Mouse (Mus musculus) right cerebral cortex, postnatal 36 days (tissue): ENCODE data around the gene Wfdc12.
A peak's percentile ranks its signal among the peaks of the same experiment; 100 is the strongest.

Experiments used
- DNase-seq, 2 experiments: peaks; one replicate each; pipeline ENCODE4 v3.0.0; 2022; ENCODE audit warnings: low spot score in 2 of 2, mixed read lengths in 1 of 2

The Wfdc12 gene

GRCm38 (mm10) chr2:164177831-164178230 lies 12.6 kb downstream of the Wfdc12 start:
- no peak for DNase-seq

DNA sequence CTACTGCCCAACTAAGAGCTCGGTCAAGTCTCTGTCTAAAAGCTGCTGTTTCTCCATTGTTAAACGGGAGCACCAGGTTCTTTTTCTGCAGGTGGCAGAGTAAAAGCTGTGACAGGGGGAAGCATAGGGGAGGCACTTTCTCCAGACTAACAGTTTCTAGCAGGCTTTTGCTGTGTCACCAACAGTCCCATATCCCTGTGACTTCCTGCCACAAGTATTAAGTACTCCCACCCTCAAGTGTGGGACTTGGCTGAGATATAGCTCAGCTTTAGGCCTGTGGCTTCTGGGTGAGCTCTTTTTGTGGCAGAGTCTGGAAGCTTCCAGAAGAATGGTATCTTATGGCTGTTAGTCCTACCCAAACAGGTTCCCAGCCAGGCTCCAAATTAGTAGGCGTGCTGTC lies 14.6 kb downstream of the Wfdc12 start:
- no peak for DNase-seq

GRCm38 (mm10) chr2:164174649-164175395 lies 15.6 kb downstream of the Wfdc12 start:
- DNase-seq = peak; percentile 78 to 90

DNA sequence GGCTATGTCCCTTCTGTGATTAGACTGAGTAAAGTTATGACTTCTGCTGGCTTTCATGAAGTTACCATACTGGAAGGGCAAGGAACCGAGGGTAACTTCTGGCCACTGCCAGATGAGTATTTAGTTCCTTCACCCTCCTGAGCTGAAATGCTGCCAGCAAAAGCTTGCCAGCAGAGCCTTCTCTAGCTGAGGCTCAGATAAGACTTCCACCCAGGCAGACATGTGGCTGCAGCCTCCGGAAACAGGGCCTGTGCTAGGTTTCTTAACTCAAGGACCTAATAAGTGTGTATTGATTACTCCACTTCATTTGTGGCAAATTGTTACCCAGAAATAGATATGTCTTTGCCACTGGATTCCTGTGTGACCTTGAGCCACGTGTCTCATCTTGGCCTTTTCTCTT lies 17.0 kb downstream of the Wfdc12 start:
- DNase-seq = no peak

GRCm38 (mm10) chr2:164170902-164171301 lies 19.5 kb downstream of the Wfdc12 start, which contains the start of gene Kcns1:
Gene Kcns1, minus strand, starts transcription at chr2:164171113.
- DNase-seq = no peak

- DNase-seq = no peak
These were observed 20.1 kb downstream of the Wfdc12 start for GRCm38 (mm10) chr2:164170326-164170725.

DNA sequence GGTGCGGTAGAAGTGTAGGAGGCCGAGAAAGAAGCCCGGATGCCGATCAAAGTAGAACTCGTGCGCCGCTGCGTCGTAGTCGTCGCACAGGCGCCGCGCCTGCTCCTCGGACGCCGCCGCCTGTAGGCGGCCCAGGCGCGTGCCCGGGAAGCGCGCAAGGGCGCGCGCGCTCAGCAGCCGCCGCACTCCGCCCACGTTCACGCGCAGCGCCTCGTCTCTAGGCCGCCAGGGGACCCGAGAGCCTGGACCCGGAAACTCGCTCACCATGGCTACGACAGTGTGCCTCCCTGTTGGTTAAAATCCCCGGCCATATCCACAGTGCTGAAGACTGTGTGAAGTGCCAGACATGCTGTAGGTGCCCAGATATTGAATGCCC lies 21.8 kb downstream of the Wfdc12 start:
- DNase-seq = peak in 1 of 2 experiments; percentile 19

DNA sequence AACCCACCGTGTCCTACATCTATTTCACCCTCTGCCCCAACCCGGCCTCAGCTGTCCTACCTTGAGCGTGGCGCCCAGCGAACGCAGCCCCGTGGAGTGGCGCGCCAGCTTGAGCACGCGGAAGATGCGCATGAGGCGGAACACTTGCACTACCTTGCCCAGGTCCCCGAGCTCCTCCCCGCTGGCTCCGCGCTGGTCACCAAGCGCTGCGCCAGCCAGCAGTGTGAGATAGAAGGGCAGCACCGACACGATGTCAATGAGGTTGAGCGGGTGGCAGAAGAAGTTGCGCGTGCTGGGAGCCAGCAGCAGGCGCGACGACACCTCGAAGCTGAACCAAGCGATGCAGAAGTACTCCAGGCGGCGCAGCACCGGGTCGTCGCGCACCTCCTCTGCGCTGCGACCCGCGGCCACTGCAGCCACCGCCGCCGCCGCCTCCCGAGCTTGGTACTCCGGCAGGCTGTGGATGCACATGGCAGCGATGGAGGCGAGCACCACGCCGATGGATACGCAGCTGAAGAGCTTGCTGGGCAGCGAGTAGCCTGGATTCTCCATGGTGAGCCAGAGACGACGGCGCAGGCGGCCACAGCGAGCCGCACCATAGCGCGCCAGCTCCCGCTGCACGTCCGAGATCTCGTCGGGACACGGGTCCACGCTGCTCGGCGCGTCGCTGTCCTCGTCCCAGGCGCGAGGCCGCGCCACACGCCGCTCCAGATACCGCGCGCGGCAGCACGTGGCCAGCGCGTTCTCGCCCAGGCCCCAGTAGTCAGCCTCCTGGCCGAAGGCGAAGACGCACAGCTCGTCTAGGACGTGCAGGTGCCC lies 22.4 kb downstream of the Wfdc12 start:
- DNase-seq = no peak

DNA sequence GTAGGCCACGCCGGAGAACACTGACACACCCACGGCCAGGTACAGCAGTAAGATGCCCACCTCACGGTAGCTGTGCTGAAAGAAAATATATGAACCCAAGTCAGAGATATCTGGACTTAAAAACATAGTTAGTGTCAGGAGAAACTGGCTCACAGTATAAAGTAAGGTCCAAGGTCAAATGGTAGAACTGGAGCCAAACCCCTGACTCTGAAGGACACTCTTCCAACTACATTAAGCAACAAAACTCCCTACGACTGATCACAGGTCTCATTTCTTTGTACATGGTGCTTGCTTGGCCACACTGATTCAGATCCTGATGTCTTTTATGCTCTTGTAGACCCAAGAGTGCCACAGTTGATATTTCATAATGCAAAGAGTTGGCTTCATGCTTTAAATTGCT lies 25.5 kb downstream of the Wfdc12 start:
- no peak for DNase-seq

- no peak for DNase-seq
These were observed 28.8 kb downstream of the Wfdc12 start for GRCm38 (mm10) chr2:164161515-164162055.

DNA sequence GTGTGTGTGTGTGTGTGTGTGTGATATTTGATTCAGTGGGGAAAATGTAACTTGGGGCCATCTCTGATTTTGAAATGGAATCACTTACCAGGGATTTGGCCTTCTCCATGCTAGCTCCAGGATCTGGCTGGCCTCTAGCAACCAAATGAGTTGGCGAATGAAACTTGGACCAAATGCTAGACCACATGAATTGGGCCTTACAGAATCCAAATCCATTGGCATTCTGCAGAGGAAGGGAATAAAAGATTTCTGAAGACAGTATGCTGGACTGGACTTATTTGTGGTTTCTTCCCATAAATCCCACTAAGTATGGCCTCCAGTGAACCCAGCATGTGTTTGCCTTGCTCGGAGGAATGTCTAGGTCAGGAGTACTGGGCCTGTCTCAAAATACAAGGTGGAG lies 31.6 kb downstream of the Wfdc12 start:
- no peak for DNase-seq

GRCm38 (mm10) chr2:164156158-164156557 lies 34.2 kb downstream of the Wfdc12 start:
- no peak for DNase-seq

- DNase-seq = no peak
These were observed 36.4 kb downstream of the Wfdc12 start for GRCm38 (mm10) chr2:164154007-164154406.

DNA sequence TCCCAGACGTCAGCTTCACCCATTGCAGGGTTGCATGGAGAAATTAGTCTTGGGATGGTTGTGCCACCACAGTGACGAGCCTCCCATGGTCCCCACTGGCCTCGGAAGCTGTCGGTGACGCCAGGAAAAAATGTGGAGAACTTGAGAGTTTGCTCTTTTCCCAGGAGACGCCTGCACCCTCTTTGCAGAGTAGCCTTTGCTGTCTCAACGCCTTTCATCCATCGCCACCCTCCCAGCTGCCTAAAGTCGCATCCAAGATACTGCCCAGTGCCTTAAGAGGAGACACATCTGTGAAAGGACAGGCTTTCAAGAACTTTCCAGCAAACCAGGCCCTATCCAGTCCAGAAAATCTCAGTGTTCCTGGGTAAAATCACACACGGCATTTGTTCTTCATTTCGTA lies 38.1 kb downstream of the Wfdc12 start:
- no peak for DNase-seq

DNA sequence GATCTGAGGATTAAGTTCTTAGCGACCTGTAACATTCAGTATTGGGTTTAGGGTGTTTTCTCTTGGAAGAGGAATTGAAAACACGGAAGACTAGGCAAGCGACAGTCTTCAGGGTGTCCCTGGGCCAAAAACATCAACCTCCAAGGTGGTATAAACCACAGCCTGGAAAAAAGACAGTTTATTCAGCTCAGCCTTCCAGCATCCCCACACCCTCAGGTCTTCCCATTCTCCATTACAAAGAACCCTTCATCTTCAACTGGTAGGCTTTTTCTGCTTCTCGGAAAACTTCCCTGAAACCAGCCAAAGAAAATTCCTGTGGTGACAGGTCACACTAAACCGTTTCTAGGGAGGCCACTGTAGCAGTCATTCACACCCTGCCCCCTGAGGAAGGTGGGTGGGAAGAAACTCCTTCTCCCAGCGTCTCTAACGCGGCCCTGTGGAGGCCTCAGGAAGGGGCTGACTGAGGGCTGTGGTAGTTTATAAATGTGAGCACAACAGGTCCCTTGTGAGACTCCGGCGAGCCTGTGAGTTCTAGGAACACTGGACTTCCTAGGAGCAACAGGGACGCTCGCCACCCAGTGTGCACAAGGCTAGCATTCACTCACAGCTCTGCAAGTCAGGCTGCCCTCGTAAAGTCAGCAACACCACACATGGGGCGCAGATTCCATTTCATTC lies 40.2 kb downstream of the Wfdc12 start:
- DNase-seq = no peak

DNA sequence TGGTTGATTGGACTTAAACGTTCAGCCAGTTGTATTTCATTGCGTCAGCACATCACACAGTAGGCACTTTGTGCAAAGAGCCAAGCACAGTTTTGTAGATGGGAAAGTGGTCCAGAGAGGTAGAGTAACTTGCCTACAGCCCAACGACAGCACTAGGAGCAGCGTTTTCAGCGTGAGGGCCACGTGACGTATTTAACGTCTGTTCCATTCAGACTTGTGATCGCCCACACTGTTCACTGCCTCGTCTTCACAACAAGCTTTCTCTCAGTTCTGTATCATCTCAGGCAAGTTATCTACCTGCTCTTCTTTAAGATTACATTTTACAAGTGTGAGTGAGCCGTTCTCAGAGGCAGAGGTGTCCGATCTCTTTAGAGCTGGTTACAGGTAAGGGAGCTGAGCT lies 43.9 kb downstream of the Wfdc12 start:
- peak in 1 of 2 experiments; percentile 42 for DNase-seq

DNA sequence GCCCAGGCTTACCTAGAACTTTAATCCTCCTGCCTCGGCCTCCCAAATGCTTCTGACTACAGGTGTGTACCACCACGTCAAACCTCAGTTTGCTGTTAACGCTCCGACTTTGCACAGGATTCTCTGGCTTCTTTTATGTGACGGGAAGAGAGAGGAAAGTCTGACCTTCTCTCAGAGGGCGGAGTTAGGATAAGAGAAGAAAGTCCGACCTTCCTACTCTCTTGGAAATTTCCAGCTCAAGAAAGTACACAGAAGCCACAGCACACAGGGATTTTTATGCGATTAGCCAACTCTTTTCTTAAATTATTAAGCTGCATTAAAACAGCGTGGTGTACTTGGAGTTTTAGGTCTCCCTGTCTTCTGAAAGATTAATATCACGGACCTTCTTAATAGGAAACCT lies 45.9 kb downstream of the Wfdc12 start:
- no peak for DNase-seq

GRCm38 (mm10) chr2:164144025-164144424 lies 46.4 kb downstream of the Wfdc12 start:
- no peak for DNase-seq

- peak; percentile 41 to 62 for DNase-seq
These were observed 48.4 kb downstream of the Wfdc12 start for GRCm38 (mm10) chr2:164142021-164142420.
